Mouse (Mus musculus) brain, embryonic 14.5 days (tissue): Measurements from ENCODE around the gene Rrbp1.

Source experiments
- CTCF ChIP-seq: fragments of 200-500 bp; IDR thresholded peaks from 2 replicates; pipeline ENCODE4 v1.5.1; 2012; ENCODE audit warnings: inconsistent platforms, mild to moderate bottlenecking, moderate library complexity, borderline replicate concordance; ENCODE audit not compliant: insufficient read depth, insufficient read length; ENCODE audit errors: extremely low read depth
- POLR2A ChIP-seq: fragments of 200-500 bp; IDR thresholded peaks from 2 replicates; pipeline ENCODE4 v1.6.1; 2012; ENCODE audit warnings: mild to moderate bottlenecking, inconsistent platforms, borderline replicate concordance; ENCODE audit not compliant: poor library complexity, insufficient read depth, insufficient read length, severe bottlenecking; ENCODE audit errors: extremely low read depth

DNA sequence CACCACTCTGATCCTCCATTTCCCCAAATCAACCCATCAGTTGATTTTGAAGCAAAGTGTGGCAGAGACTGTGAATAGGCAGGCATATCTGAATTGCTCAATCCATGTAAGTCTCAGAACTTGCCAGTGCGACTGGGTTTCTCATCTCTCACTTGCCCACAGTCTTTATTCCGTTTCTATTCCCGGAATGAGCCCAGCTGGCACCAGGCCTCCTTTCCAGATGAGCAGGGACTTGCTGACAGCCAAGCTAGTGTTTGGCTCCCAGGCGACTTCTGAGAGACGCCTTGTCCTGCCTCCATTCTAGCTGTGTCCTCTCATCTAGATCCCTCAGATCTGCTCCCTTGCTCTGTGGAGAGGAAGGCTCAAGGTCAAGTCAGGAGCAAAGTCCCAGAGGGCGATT is 33.7 kb upstream of the Rrbp1 start:
- TF ChIP-seq POLR2A: no peak
- no peak for TF ChIP-seq CTCF
